Mouse (Mus musculus) thymus, adult 2 months (tissue): ENCODE data around the gene Olfr506. TPM values are rescaled to one million over a fixed set of nuclear protein-coding genes. Genes with fewer than 3 reads are reported as not detected.

ENCODE experiments used
- DNase-seq: peaks from one replicate; pipeline ENCODE4 v3.0.0; 2021
- H3K27ac ChIP-seq: fragments of 200-500 bp; 2 replicates; pipeline ENCODE4 v1.5.1; 2012; ENCODE audit warnings: low read length, control low read depth; ENCODE audit not compliant: control insufficient read depth, insufficient read depth
- H3K27me3 ChIP-seq: fragments of 200-500 bp; 2 replicates; pipeline ENCODE4 v1.6.1; 2012; ENCODE audit warnings: mild to moderate bottlenecking, low read length, moderate library complexity, mixed read lengths; ENCODE audit not compliant: control insufficient read depth, insufficient read depth
- H3K36me3 ChIP-seq: fragments of 200-500 bp; 2 replicates; pipeline ENCODE4 v1.6.1; 2012; ENCODE audit warnings: mild to moderate bottlenecking, low read length, moderate library complexity; ENCODE audit not compliant: control insufficient read depth, insufficient read depth
- H3K4me1 ChIP-seq: fragments of 200-500 bp; replicated peaks from 2 replicates; pipeline ENCODE4 v1.6.1; 2012; ENCODE audit warnings: low read length; ENCODE audit not compliant: control insufficient read depth, insufficient read depth
- H3K4me3 ChIP-seq: fragments of 200-500 bp; 2 replicates; pipeline ENCODE4 v1.5.1; 2012; ENCODE audit warnings: mild to moderate bottlenecking, low read length, control low read depth, moderate library complexity; ENCODE audit not compliant: control insufficient read depth, insufficient read depth
- CTCF ChIP-seq: fragments of 200-500 bp; IDR thresholded peaks from 2 replicates; pipeline ENCODE4 v1.5.1; 2012; ENCODE audit warnings: mild to moderate bottlenecking, control low read depth, low read length, moderate library complexity, borderline replicate concordance; ENCODE audit not compliant: control insufficient read depth, poor library complexity, insufficient read depth; ENCODE audit errors: extremely low read depth
- POLR2A ChIP-seq: fragments of 200-500 bp; IDR thresholded peaks from 2 replicates; pipeline ENCODE4 v1.6.1; 2012; ENCODE audit warnings: mild to moderate bottlenecking, low read length, control low read depth, moderate library complexity; ENCODE audit not compliant: control insufficient read depth, poor library complexity, insufficient read depth; ENCODE audit errors: extremely low read depth
- WGBS: fragments of 180-500 bp; shearing (Covaris S2); methylation state at CpG from one replicate; pipeline ENCODE4 v1.1.7; 2018; 5-methylcytosine and 5-hydroxymethylcytosine counted together
- polyA plus RNA-seq: library from polyadenylated mRNA; depleted of rRNA; stranded (reverse); fragments of >200 nt; gene quantifications from 2 replicates; pipeline ENCODE4 v1.2.3, GENCODE M21; 2012; rRNA removed

Olfr506 gene
- polyA plus RNA-seq, 1 experiment, result not detected

- H3K4me1 ChIP-seq, result no peaks in the 10 kb centered on the region
- no peak within 1 kb of the TSS for H3K27ac ChIP-seq
- no peaks in the 10 kb centered on the region for H3K27me3 ChIP-seq
- DNase-seq, result no peak
- TF ChIP-seq CTCF (no peak), POLR2A (no peak)
- H3K36me3 ChIP-seq, result no peaks in the 10 kb centered on the region
- H3K4me3 ChIP-seq, result no peak within 1 kb of the TSS
Measured at GRCm38 (mm10) chr7:108651806-108652205, 41.2 kb downstream of the Olfr506 start, which contains the start of gene Olfr509. TSS of gene Olfr509 (minus strand) at chr7:108651906.

- Histone ChIP-seq H3K27ac (no peak overlapping the region), H3K36me3 (no peaks in the 10 kb centered on the region), H3K4me3 (no peak overlapping the region), H3K27me3 (no peaks in the 10 kb centered on the region), H3K4me1 (no peaks in the 10 kb centered on the region)
- DNase-seq, result no peak
- no peak for TF ChIP-seq POLR2A
- no peak for TF ChIP-seq CTCF
- WGBS, result 92% methylated on average over 3 of the region's 3 CpGs
Measured at GRCm38 (mm10) chr7:108662419-108662818, 51.8 kb downstream of the Olfr506 start.

Other genes starting within 250 kb of the Olfr506 start
- gene Olfr494, start 245.5 kb upstream of the Olfr506 start, polyA plus RNA-seq, result not detected in 2 replicates
- not detected in 2 replicates for gene Olfr495, start 217.6 kb upstream of the Olfr506 start, polyA plus RNA-seq
- gene Olfr497, start 190.4 kb upstream of the Olfr506 start, polyA plus RNA-seq, result not detected in 2 replicates
- not detected in 2 replicates for gene Olfr498, start 145.5 kb upstream of the Olfr506 start, polyA plus RNA-seq
- gene Olfr502, start 85.7 kb upstream of the Olfr506 start, polyA plus RNA-seq, result not detected in 2 replicates
- not detected in 2 replicates for gene Olfr503, start 66.3 kb upstream of the Olfr506 start, polyA plus RNA-seq
- not detected in 2 replicates for gene Olfr504, start 45.0 kb upstream of the Olfr506 start, polyA plus RNA-seq
- gene Olfr507, start 11.0 kb downstream of the Olfr506 start, polyA plus RNA-seq, result not detected in 2 replicates
- gene Olfr508, start 19.2 kb downstream of the Olfr506 start, polyA plus RNA-seq, result not detected in 2 replicates
- not detected in 2 replicates for gene Olfr509, start 41.1 kb downstream of the Olfr506 start, polyA plus RNA-seq
- gene Olfr510, start 55.6 kb downstream of the Olfr506 start, polyA plus RNA-seq, result not detected in 2 replicates
- not detected in 2 replicates for gene Olfr512, start 102.5 kb downstream of the Olfr506 start, polyA plus RNA-seq
- not detected in 2 replicates for gene Olfr513, start 140.2 kb downstream of the Olfr506 start, polyA plus RNA-seq
- gene Olfr514, start 215.2 kb downstream of the Olfr506 start, polyA plus RNA-seq, result not detected in 2 replicates
- gene Olfr516, start 239.7 kb downstream of the Olfr506 start, polyA plus RNA-seq, result not detected in 2 replicates